Mouse (Mus musculus): ENCODE measurements around the gene Olfr1116. TPM values are rescaled to one million over a fixed set of nuclear protein-coding genes. Genes with fewer than 3 reads are reported as not detected.
"Not testable (repeated sequence)": the region's sequence is repeated elsewhere in the genome, so short reads cannot be mapped to it uniquely, and the experiment has no call there.

Olfr1116 gene
- polyA plus RNA-seq (2012; ENCODE audit: insufficient read depth, insufficient read length, missing spikeins) = not detected in 2 replicates

DNA sequence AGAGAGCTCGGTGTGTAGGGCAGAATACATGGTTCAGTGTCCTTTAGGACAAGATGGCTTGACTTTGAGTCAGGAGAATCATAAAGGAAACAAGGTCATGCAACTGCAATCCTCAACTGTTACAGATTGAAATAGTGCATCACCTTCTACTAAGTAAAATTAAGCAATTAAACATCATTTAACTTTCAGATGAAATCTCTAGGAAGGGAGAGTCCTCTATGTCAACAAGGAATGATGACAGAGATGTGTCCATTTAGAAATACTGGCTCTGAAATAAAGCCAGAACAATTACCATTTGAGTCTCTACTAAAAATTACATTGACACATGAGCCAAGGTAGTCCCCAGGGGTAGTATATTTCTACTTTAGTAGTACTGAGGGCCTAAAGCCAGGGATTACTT, at the start of gene Olfr1116:
Olfr1116 (plus strand) TSS at position 301 of the 400 bp plus-strand sequence.
- TF ChIP-seq POLR2A (IDR thresholded peaks at IDR 0.05; ENCODE audit: borderline replicate concordance, low read depth, low read length) = no peak
- TF ChIP-seq CTCF (IDR thresholded peaks at IDR 0.05; ENCODE audit: low read depth, low read length) = no peak

DNA sequence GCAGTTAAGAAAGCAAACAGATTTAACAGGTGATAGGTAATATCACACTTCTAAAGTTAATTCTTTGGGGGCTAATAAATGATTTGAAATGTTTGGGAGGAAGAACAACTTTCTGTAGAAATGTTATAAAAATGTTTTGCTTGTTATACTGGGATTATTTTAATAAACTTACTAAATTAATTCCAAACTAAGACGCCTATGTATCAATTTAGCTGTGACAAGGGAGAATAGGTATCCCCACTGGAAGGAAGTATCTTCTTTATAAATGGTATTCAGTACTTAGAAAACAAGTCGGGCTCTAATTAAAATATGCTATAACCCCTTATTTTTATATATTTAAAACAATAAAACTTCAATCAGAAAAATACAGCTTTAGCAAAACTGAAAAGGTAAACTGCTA, 19.6 kb upstream of the Olfr1116 start, which contains the start of gene Olfr1115:
Olfr1115 (plus strand) TSS at position 301 of the 400 bp plus-strand sequence.
- Histone ChIP-seq H3K4me3 (ENCODE audit: insufficient read depth, low read length) (no peak within 1 kb of the TSS), H3K4me1 (ENCODE audit: control insufficient read depth, insufficient read depth, low read length) (no peaks in the 10 kb centered on the region), H3K27ac (ENCODE audit: insufficient read depth, low read depth, low read length) (no peak within 1 kb of the TSS)
- TF ChIP-seq CTCF (IDR thresholded peaks at IDR 0.05; ENCODE audit: low read depth, low read length) (no peak), POLR2A (IDR thresholded peaks at IDR 0.05; ENCODE audit: borderline replicate concordance, low read depth, low read length) (no peak)

More for the DNA sequence above, at the start of gene Olfr1116:
- H3K4me3 ChIP-seq (ENCODE audit: insufficient read depth, low read length) = no peak within 1 kb of the TSS
- no peak within 1 kb of the TSS for H3K27ac ChIP-seq (ENCODE audit: insufficient read depth, low read depth, low read length)
- H3K4me1 ChIP-seq (ENCODE audit: control insufficient read depth, insufficient read depth, low read length) = no peaks in the 10 kb centered on the region

DNA sequence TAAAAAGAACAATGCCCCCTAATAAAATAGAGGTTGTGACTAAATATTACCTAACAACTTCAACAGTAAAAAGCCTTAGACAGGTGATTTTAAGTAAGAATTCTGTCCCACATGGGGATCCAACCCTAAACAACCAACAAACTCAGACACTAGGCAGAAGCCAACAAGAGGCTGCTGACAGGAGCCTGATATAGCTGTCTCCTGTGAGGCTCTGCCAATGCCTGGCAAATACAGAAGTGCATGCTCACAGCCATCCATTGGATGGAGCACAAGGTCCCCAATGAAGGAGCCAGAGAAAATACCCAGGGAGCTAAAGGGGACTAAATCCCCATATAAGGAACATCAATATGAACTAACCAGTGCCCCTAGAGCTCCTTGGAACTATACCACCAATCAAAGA, 26.6 kb downstream of the Olfr1116 start:
- not testable (repeated sequence) for H3K27ac ChIP-seq (ENCODE audit: insufficient read depth, low read depth, low read length); H3K4me1 ChIP-seq (ENCODE audit: control insufficient read depth, insufficient read depth, low read length); H3K4me3 ChIP-seq (ENCODE audit: insufficient read depth, low read length)

DNA sequence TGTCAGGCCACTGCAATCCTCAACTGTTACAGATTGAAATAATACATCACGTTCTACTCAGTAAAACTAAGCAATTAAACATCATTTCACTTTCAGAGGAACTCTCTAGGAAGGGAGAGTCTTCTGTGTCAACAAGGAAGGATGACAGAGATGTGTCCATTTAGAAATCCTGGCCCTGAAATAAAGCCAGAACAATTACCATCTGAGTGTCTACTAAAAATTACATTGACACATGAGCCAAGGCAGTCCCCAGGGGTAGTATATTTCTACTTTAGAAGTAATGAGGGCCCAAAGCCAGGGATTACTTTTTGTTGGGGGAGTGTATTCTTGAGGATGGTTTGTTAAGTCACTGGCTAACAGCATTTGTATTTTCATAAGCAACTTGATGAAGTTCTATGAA, 39.9 kb downstream of the Olfr1116 start, which contains the start of gene Olfr1118:
Olfr1118 (plus strand) TSS at position 301 of the 400 bp plus-strand sequence.
- H3K27ac ChIP-seq (ENCODE audit: insufficient read depth, low read depth, low read length) = no peak within 1 kb of the TSS
- no peak for TF ChIP-seq POLR2A (IDR thresholded peaks at IDR 0.05; ENCODE audit: borderline replicate concordance, low read depth, low read length)
- TF ChIP-seq CTCF (IDR thresholded peaks at IDR 0.05; ENCODE audit: low read depth, low read length) = no peak
- H3K4me1 ChIP-seq (ENCODE audit: control insufficient read depth, insufficient read depth, low read length) = no peaks in the 10 kb centered on the region
- no peak within 1 kb of the TSS for H3K4me3 ChIP-seq (ENCODE audit: insufficient read depth, low read length)

Other genes with a start within 250 kb of the Olfr1116 start
- not detected in 2 replicates for gene Olfr1104, start 240.5 kb upstream of the Olfr1116 start, polyA plus RNA-seq (2012; ENCODE audit: insufficient read depth, insufficient read length, missing spikeins)
- gene Olfr1105, start 231.0 kb upstream of the Olfr1116 start, polyA plus RNA-seq (2012; ENCODE audit: insufficient read depth, insufficient read length, missing spikeins) = not detected in 2 replicates
- not detected in 2 replicates for gene Olfr1106, start 215.3 kb upstream of the Olfr1116 start, polyA plus RNA-seq (2012; ENCODE audit: insufficient read depth, insufficient read length, missing spikeins)
- not detected in 2 replicates for gene Olfr1107, start 191.7 kb upstream of the Olfr1116 start, polyA plus RNA-seq (2012; ENCODE audit: insufficient read depth, insufficient read length, missing spikeins)
- 0.33 TPM in 1 of 2 replicates, not detected in the other for gene Olfr1109, start 171.5 kb upstream of the Olfr1116 start, polyA plus RNA-seq (2012; ENCODE audit: insufficient read depth, insufficient read length, missing spikeins)
- gene Olfr259, start 153.0 kb upstream of the Olfr1116 start, polyA plus RNA-seq (2012; ENCODE audit: insufficient read depth, insufficient read length, missing spikeins) = not detected in 2 replicates
- gene Olfr1110, start 127.2 kb upstream of the Olfr1116 start, polyA plus RNA-seq (2012; ENCODE audit: insufficient read depth, insufficient read length, missing spikeins) = not detected in 2 replicates
- not detected in 2 replicates for gene Olfr1111, start 114.9 kb upstream of the Olfr1116 start, polyA plus RNA-seq (2012; ENCODE audit: insufficient read depth, insufficient read length, missing spikeins)
- gene Olfr1112, start 79.7 kb upstream of the Olfr1116 start, polyA plus RNA-seq (2012; ENCODE audit: insufficient read depth, insufficient read length, missing spikeins) = not detected in 2 replicates
- not detected in 2 replicates for gene Olfr1113, start 58.6 kb upstream of the Olfr1116 start, polyA plus RNA-seq (2012; ENCODE audit: insufficient read depth, insufficient read length, missing spikeins)
- not detected in 2 replicates for gene Olfr1115, start 19.5 kb upstream of the Olfr1116 start, polyA plus RNA-seq (2012; ENCODE audit: insufficient read depth, insufficient read length, missing spikeins)
- gene Olfr1118, start 40.0 kb downstream of the Olfr1116 start, polyA plus RNA-seq (2012; ENCODE audit: insufficient read depth, insufficient read length, missing spikeins) = not detected in 2 replicates
- gene Olfr1120, start 87.3 kb downstream of the Olfr1116 start, polyA plus RNA-seq (2012; ENCODE audit: insufficient read depth, insufficient read length, missing spikeins) = not detected in 2 replicates
- gene Olfr1121, start 102.4 kb downstream of the Olfr1116 start, polyA plus RNA-seq (2012; ENCODE audit: insufficient read depth, insufficient read length, missing spikeins) = not detected in 2 replicates
- not detected in 2 replicates for gene Olfr1122, start 118.3 kb downstream of the Olfr1116 start, polyA plus RNA-seq (2012; ENCODE audit: insufficient read depth, insufficient read length, missing spikeins)
- not detected in 2 replicates for gene Olfr1123, start 149.1 kb downstream of the Olfr1116 start, polyA plus RNA-seq (2012; ENCODE audit: insufficient read depth, insufficient read length, missing spikeins)
- gene Olfr1124, start 162.7 kb downstream of the Olfr1116 start, polyA plus RNA-seq (2012; ENCODE audit: insufficient read depth, insufficient read length, missing spikeins) = not detected in 2 replicates
- not detected in 2 replicates for gene Olfr1126, start 186.4 kb downstream of the Olfr1116 start, polyA plus RNA-seq (2012; ENCODE audit: insufficient read depth, insufficient read length, missing spikeins)
- not detected in 2 replicates for gene Pramel7, start 229.6 kb downstream of the Olfr1116 start, polyA plus RNA-seq (2012; ENCODE audit: insufficient read depth, insufficient read length, missing spikeins)
- gene Pramel6, start 239.0 kb downstream of the Olfr1116 start, polyA plus RNA-seq (2012; ENCODE audit: insufficient read depth, insufficient read length, missing spikeins) = not detected in 2 replicates

Data from bone marrow macrophage, adult 2 months (primary cell).